Mouse (Mus musculus): ENCODE measurements at regions not wholly inside any gene's neighbourhood (a gene's known extent, or its start where the extent isn't known, plus 50 kb on each side); places are given as distances from the start of the nearest gene placed in this dataset.
A peak's percentile ranks its signal among the peaks of the same experiment; 100 is the strongest.
"Not testable (repeated sequence)": the region's sequence is repeated elsewhere in the genome, so short reads cannot be mapped to it uniquely, and the experiment has no call there.

DNA sequence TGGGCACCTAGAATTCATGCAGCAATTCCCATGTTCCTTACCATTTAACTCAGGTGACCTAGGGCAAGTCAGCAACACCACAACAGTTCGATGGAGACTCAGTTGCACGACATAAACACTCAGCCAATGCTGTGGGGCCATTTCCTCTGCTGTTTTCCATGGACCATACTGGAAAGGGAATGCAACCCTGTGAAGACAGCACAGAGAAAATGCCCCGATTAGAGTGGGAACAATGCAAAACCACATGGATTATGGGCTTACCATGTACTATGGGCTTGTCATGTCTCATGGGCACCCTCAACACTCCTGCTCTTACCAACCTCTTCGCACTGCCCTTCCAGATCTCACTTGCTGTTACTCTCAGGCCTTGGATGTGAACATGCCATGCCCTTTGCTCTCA is 207.6 kb downstream of the Snurf start:
- not testable (repeated sequence) for DNase-seq (ENCODE audit: low read depth in 1 of 2, low spot score in 2 of 2)

DNA sequence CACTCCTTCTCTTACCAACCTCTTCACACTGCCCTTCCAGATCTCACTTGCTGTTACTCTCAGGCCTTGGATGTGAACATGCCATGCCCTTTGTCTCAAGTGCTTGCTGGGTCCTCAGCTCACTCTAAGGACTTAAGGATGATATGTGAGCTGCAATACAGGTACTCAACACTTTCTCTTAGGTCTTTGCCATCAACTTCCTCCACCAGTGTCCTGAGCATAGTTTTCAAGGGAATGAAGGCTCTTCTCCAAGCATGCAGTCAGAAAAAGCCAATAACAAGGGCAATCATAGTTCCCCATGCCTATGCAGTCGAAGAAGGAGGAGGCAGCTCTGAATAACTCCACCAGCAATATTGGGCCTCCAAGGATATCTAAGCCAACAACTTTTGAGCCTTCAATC is 235.1 kb downstream of the Snurf start:
- peak in 1 of 2 experiments; percentile 13 for DNase-seq (ENCODE audit: low read depth in 1 of 2, low spot score in 2 of 2)

- DNase-seq (ENCODE audit: low read depth in 1 of 2, low spot score in 2 of 2), result peak in 1 of 2 experiments; percentile 14
These were observed 236.2 kb downstream of the Snurf start for GRCm38 (mm10) chr7:59768641-59769040.

DNA sequence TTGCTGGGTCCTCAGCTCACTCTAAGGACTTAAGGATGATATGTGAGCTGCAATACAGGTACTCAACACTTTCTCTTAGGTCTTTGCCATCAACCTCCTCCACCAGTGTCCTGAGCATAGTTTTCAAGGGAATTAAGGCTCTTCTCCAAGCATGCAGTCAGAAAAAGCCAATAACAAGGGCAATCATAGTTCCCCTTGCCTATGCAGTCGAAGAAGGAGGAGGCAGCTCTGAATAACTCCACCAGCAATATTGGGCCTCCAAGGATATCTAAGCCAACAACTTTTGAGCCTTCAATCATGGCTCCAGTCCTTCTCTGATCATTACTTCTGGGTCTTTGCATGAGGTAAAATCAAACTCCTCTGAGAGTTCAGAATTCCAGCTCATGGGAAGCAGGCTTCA is 237.5 kb downstream of the Snurf start:
- DNase-seq (ENCODE audit: low read depth in 1 of 2, low spot score in 2 of 2), result peak in 1 of 2 experiments; percentile 2
